Mouse (Mus musculus): ENCODE results near the gene Ebpl.

GRCm38 (mm10) chr14:61407055-61407454, 46.8 kb upstream of the Ebpl start:
- no peak for TF ChIP-seq CHD2 (IDR thresholded peaks at IDR 0.05; ENCODE audit: low read length)
- TF ChIP-seq MYC (IDR thresholded peaks at IDR 0.05; ENCODE audit: low read depth, low read length): no peak
- no peak for TF ChIP-seq CTCF (IDR thresholded peaks at IDR 0.05 in 2 of 3, conservative IDR thresholded peaks at IDR 0.05 in 1 of 3; ENCODE audit: control insufficient read depth in 1 of 3, insufficient read depth in 1 of 3, low read depth in 2 of 3, low read length in 3 of 3, poor library complexity in 1 of 3, severe bottlenecking in 1 of 3)
- TF ChIP-seq POLR2A (IDR thresholded peaks at IDR 0.05; ENCODE audit: control insufficient read depth in 1 of 2, insufficient read depth in 1 of 2, low read depth in 1 of 2, low read length in 2 of 2, poor library complexity in 1 of 2): no peak
- no peak for TF ChIP-seq ZNF384 (IDR thresholded peaks at IDR 0.05; ENCODE audit: low read depth, low read length)
- no peak for TF ChIP-seq CHD1 (IDR thresholded peaks at IDR 0.05; ENCODE audit: low read depth, low read length)
- no peak for TF ChIP-seq EP300 (IDR thresholded peaks at IDR 0.05; ENCODE audit: low read depth in 1 of 2, low read length in 2 of 2)
- no peak for TF ChIP-seq GATA1 (IDR thresholded peaks at IDR 0.05; ENCODE audit: low read depth, low read length)
- TF ChIP-seq RCOR1 (IDR thresholded peaks at IDR 0.05; ENCODE audit: low read depth, low read length): no peak
- TF ChIP-seq ZKSCAN1 (IDR thresholded peaks at IDR 0.05; ENCODE audit: low read depth, low read length): no peak
- TF ChIP-seq NRF1 (IDR thresholded peaks at IDR 0.05; ENCODE audit: insufficient read depth, low read depth, low read length, poor library complexity, severe bottlenecking): no peak
- TF ChIP-seq ELF1 (IDR thresholded peaks at IDR 0.05; ENCODE audit: low read depth, low read length): no peak
- TF ChIP-seq GABPA (IDR thresholded peaks at IDR 0.05; ENCODE audit: low read depth, low read length): no peak

Measured in MEL (cell line).